Mouse (Mus musculus) left cerebral cortex, adult 2 months (tissue): Measurements from ENCODE around the gene Zswim5. TPM values are rescaled to one million over a fixed set of nuclear protein-coding genes. Genes with fewer than 3 reads are reported as not detected.

Source experiments
- DNase-seq, 2 experiments: peaks; one replicate each; pipeline ENCODE4 v3.0.0; 2021 to 2022; ENCODE audit warnings: low spot score in 2 of 2, mixed read lengths in 1 of 2; ENCODE audit errors: extremely low spot score in 1 of 2
- H3K27ac ChIP-seq: fragments of 200-600 bp; 2 replicates; pipeline ENCODE4 v1.8.1; 2022
- H3K4me3 ChIP-seq: fragments of 200-600 bp; 2 replicates; pipeline ENCODE4 v1.8.1; 2022
- CTCF ChIP-seq: fragments of 200-600 bp; IDR thresholded peaks from 2 replicates; pipeline ENCODE4 v1.8.1; 2022; ENCODE audit warnings: antibody characterized with exemption, mild to moderate bottlenecking, moderate library complexity
- intact Hi-C: fragments of 180-260 bp; cut with DNase I; formaldehyde crosslinking; loops from one replicate; pipeline ENCODE4 v1.15.1; 2025
- total RNA-seq, 2 experiments: library from RNA; stranded (reverse); gene quantifications; 2 replicates each; pipeline ENCODE4 v1.2.3; 2021

Gene Zswim5
- total RNA-seq, 2 experiments from 2014 or later, result 9.3 to 11.0 TPM

GRCm38 (mm10) chr4:116939585-116939984 lies 62.4 kb downstream of the Zswim5 start:
- H3K4me3 ChIP-seq, result no peak overlapping the region
- H3K27ac ChIP-seq, result no peak overlapping the region
- no peak for DNase-seq
- intact Hi-C loops, result no loop called here
- TF ChIP-seq CTCF, result no peak

DNA sequence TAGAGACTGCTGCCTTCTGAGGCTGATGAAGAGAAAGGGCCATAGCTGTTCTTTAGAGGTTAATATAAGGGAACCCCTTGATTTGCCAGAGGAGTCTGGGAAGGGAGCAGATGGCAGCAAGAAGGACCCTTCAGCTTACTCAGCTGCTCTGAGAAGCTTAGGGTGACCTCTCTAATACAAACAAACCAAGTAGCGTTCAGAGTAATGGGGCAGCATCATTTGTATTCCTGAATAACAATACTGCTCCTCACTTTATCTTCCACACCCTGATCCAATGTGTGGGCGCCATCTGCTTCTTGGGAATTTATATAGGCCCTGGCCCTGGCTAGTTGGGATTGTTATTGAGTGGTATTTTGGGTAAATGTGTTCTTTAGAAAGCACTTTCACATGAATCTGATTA lies 65.5 kb downstream of the Zswim5 start:
- no peak for DNase-seq
- Histone ChIP-seq H3K27ac (no peak overlapping the region), H3K4me3 (no peak overlapping the region)
- no peak for TF ChIP-seq CTCF
- intact Hi-C loops, result no loop called here

DNA sequence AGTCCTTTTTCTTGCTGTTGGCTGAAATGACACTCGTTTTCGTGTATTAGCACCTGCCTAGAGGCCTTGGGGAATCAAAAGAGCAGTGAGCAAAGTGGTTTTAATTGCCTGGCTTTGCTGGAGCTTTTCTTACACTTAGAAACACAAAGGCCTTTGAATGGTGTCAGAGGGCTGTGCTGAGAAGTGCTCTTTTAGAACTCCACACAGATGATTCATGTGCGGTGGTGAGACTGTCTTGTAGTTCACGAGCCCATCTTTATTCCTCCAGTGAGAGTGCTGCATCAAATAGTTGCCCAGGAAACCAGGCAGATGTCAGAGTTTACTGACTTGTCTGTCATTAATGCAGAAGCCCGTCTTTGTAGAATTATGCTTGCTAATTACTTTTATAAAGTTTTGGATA lies 66.9 kb downstream of the Zswim5 start:
- Histone ChIP-seq H3K4me3 (no peak overlapping the region), H3K27ac (no peak overlapping the region)
- DNase-seq, result no peak
- no peak for TF ChIP-seq CTCF
- intact Hi-C loops, result no loop called here

- Histone ChIP-seq H3K27ac (no peak overlapping the region), H3K4me3 (no peak overlapping the region)
- no peak for DNase-seq
- intact Hi-C loops, result no loop called here
- TF ChIP-seq CTCF, result peak; percentile 19
Measured at GRCm38 (mm10) chr4:116951642-116952041, 74.5 kb downstream of the Zswim5 start.

DNA sequence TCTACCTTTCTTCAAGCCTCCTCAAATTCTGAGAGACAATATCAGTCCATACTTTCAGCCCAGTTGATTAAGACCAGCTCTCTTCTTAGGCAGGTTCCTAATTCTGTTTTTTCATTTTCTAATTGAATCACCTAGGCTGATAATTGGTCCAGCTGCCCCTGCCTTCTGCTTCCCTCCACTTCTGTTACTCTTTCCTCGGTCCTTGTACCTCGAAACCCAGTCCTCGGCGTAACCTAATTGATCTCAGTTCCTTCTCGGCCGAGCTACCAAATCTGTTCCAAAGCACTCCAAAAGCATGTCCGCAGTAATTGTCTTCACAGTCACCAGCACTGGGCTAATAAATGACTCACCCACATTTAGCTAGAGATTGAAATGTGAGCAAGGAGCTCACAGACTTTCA lies 77.8 kb downstream of the Zswim5 start:
- H3K27ac ChIP-seq, result no peak overlapping the region
- intact Hi-C loops, result no loop called here

DNA sequence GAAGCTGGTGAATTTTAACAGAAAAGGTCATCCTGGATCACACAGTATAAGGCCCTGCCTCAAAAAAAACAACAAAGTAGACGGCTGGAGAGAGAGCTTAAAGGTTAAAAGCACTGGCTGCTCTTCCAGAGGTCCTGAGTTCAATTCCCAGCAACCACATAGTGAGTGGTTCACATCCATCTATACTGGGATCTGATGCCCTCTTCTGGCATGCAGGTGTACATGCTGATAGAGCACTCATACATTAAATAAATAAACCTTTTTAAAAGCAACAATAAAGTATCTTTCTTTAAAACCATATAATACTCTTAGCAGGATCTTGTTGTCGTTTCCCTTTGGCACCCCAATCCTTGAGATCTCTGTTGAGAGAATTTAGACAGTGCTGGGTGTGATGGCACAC lies 99.3 kb downstream of the Zswim5 start:
- peak; percentile 25 for TF ChIP-seq CTCF
- H3K4me3 ChIP-seq, result no peak overlapping the region
- H3K27ac ChIP-seq, result no peak overlapping the region
- no peak for DNase-seq
- intact Hi-C loops, result no loop called here

More for the DNA sequence above, 77.8 kb downstream of the Zswim5 start:
- TF ChIP-seq CTCF, result no peak
- no peak for DNase-seq
- no peak overlapping the region for H3K4me3 ChIP-seq

- no peak for TF ChIP-seq CTCF
- intact Hi-C loops, result loop anchor here (2.0 kb wide), 1 partner anchor 109 kb away; the partner anchor contains the start of gene Zswim5
Measured at GRCm38 (mm10) chr4:116985681-116986080, 108.5 kb downstream of the Zswim5 start.

GRCm38 (mm10) chr4:116986400-116987121 lies 109.4 kb downstream of the Zswim5 start:
- no peak overlapping the region for H3K4me3 ChIP-seq
- peak; percentile 80 for TF ChIP-seq CTCF
- intact Hi-C loops, result loop anchor here (2.0 kb wide), 1 partner anchor 110 kb away; the partner anchor contains the start of gene Zswim5
- peak; percentile 59 to 65 for DNase-seq
- no peak overlapping the region for H3K27ac ChIP-seq

More at GRCm38 (mm10) chr4:116985681-116986080, 108.5 kb downstream of the Zswim5 start:
- Histone ChIP-seq H3K4me3 (no peak overlapping the region), H3K27ac (no peak overlapping the region)
- no peak for DNase-seq

DNA sequence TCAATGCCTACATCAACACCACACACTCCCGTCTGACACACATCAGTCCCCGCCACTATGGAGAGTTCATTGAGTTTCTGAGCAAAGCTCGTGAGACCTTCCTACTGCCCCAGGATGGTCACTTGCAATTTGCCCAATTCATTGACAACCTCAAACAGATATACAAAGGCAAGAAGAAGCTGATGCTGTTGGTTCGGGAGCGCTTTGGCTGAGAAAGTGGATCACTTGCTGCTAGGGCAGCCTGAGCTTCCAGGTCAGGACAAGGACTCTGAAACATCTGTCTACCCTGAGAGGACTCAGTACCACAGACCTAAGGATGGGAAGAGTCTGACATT lies 109.9 kb downstream of the Zswim5 start:
- no peak overlapping the region for H3K4me3 ChIP-seq
- intact Hi-C loops, result loop anchor here (2.0 kb wide), 1 partner anchor 110 kb away; the partner anchor contains the start of gene Zswim5
- no peak overlapping the region for H3K27ac ChIP-seq
- DNase-seq, result no peak
- no peak for TF ChIP-seq CTCF

DNA sequence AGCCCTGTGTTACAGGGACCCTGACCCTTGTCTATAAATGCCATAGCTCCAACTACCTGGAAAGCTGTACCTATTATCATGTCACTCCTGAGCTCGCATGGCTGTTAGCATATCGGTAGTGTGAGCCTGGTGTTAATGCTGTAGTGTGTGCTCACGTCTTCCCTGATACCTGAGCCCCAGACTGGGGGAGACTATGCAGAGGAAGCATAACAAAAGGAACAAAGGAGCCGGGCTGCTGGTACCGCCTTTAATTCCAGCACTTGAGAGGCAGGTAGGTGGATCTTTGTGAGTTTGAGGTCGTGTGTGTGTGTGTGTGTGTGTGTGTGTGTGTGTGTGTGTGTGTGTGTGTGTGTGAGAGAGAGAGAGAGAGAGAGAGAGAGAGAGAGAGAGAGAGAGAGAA lies 112.6 kb downstream of the Zswim5 start:
- TF ChIP-seq CTCF, result no peak
- intact Hi-C loops, result loop anchor here (5.0 to 10.0 kb wide), 2 partner anchors 272 to 845 kb away; no protein-coding TSS in a partner anchor
- H3K4me3 ChIP-seq, result no peak overlapping the region
- no peak for DNase-seq
- no peak overlapping the region for H3K27ac ChIP-seq

DNA sequence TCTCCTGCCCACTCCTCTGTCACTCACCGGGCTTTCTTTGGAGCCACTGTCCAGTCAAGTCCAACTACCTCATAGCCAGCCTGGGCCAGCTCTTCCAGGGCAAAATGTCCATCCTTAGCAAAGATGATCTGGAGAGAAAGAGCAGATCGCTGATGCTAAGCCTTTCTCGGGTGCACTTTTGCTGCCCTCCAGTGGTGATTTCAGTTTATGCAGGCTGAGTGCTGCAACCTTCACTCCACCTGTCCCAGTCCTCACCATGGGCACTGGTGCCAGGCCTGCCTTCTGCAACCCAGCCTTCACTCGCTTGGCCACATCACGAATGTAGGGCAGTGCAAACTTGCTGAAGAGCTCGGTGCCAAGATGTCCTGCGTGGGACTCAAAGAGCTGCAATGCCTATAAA lies 114.2 kb downstream of the Zswim5 start:
- TF ChIP-seq CTCF, result peak; percentile 95
- Histone ChIP-seq H3K4me3 (no peak overlapping the region), H3K27ac (no peak overlapping the region)
- intact Hi-C loops, result loop anchor here (1.0 to 10.0 kb wide), 3 partner anchors 166 to 847 kb away; no protein-coding TSS in a partner anchor
- DNase-seq, result peak; percentile 81 to 86

GRCm38 (mm10) chr4:116993672-116994621 lies 116.8 kb downstream of the Zswim5 start, which contains the start of gene Urod:
Urod (minus strand) TSS chr4:116994413.
- no peak for TF ChIP-seq CTCF
- Histone ChIP-seq H3K4me3 (peak within 1 kb of the TSS; percentile 99), H3K27ac (peak within 1 kb of the TSS; percentile 72)
- DNase-seq, result peak; percentile 91 to 92
- intact Hi-C loops, result loop anchor here (2.0 to 10.0 kb wide), 4 partner anchors 25 to 849 kb away; partner anchors contain the start of gene Eif2b3
